Mouse (Mus musculus) forebrain, embryonic 13.5 days (tissue): ENCODE data around the gene Zdhhc8. TPM values are rescaled to one million over a fixed set of nuclear protein-coding genes. Genes with fewer than 3 reads are reported as not detected.

Source experiments
- ATAC-seq: fragments of 200-750 bp; cut with Nextera tagmentation; 2 replicates; pipeline ENCODE4 v1.8.0; 2017
- H3K27ac ChIP-seq: fragments of 300-500 bp; sonication (generic); 2 replicates; pipeline ENCODE4 v1.5.1; 2015; ENCODE audit warnings: inconsistent platforms, mild to moderate bottlenecking, moderate library complexity
- H3K27me3 ChIP-seq: fragments of 300-500 bp; sonication (generic); 2 replicates; pipeline ENCODE4 v1.6.1; 2015; ENCODE audit warnings: mild to moderate bottlenecking, inconsistent platforms
- H3K36me3 ChIP-seq: fragments of 300-500 bp; sonication (generic); 2 replicates; pipeline ENCODE4 v1.6.1; 2015; ENCODE audit warnings: mild to moderate bottlenecking, inconsistent platforms; ENCODE audit not compliant: poor library complexity, severe bottlenecking
- H3K4me1 ChIP-seq: fragments of 300-500 bp; sonication (generic); 2 replicates; pipeline ENCODE4 v1.6.1; 2015; ENCODE audit warnings: inconsistent platforms
- H3K4me2 ChIP-seq: fragments of 300-500 bp; sonication (generic); 2 replicates; pipeline ENCODE4 v1.6.1; 2015; ENCODE audit warnings: inconsistent platforms, mild to moderate bottlenecking, moderate library complexity
- H3K4me3 ChIP-seq: fragments of 300-500 bp; sonication (generic); 2 replicates; pipeline ENCODE4 v1.5.1; 2015; ENCODE audit warnings: mild to moderate bottlenecking, inconsistent platforms
- H3K9ac ChIP-seq: fragments of 300-500 bp; sonication (generic); 2 replicates; pipeline ENCODE4 v1.6.1; 2015; ENCODE audit warnings: mild to moderate bottlenecking, inconsistent platforms
- H3K9me3 ChIP-seq: fragments of 300-500 bp; sonication (generic); replicated peaks from 2 replicates; pipeline ENCODE4 v1.6.1; 2016; ENCODE audit warnings: inconsistent platforms
- WGBS: fragments of 180-500 bp; shearing (Covaris S2); methylation state at CpG from one replicate; pipeline ENCODE4 v1.1.7; 2015; 5-methylcytosine and 5-hydroxymethylcytosine counted together
- polyA plus RNA-seq: library from polyadenylated mRNA; unstranded; fragments of >200 nt; fragmentation: Nextera tagmentation; extraction: Ambion mirVana; gene quantifications from 2 replicates; pipeline ENCODE4 v1.2.1, GENCODE M21; 2015

Gene Zdhhc8
- polyA plus RNA-seq, 1 experiment from 2014 or later = 7.7 TPM

- Histone ChIP-seq H3K4me2 (no peak overlapping the region), H3K9ac (no peak overlapping the region), H3K27ac (no peak overlapping the region), H3K27me3 (no peaks in the 10 kb centered on the region), H3K4me1 (peaks cover 21% of the 10 kb centered on the region), H3K4me3 (no peak overlapping the region), H3K9me3 (no peaks in the 10 kb centered on the region), H3K36me3 (peaks cover 58% of the 10 kb centered on the region)
- ATAC-seq = no peak
- WGBS = 94% methylated on average over 20 of the region's 20 CpGs
These were observed 7.0 kb downstream of the Zdhhc8 start for GRCm38 (mm10) chr16:18227897-18228422.

DNA sequence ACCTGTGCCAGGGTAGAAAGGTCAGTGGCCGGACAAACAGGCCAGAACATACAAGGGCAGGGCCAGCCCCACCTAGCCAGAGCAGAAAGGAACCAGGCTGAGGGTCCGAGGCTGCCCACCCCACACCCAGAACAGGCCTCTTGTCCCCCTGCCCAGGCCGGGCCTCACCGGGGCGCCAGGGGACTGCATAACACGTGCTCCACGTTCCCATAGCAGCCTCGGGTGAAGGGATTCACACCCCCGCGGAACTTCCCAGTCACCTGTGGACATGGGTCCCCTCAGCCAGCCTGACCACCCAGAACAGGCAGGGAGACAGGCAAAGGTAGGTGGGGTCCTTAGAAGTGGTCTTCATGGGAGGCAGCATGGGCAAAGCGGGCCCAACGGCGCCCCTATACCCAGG lies 7.7 kb downstream of the Zdhhc8 start:
- Histone ChIP-seq H3K9ac (no peak overlapping the region), H3K4me1 (peaks cover 21% of the 10 kb centered on the region), H3K27ac (no peak overlapping the region), H3K27me3 (no peaks in the 10 kb centered on the region), H3K9me3 (no peaks in the 10 kb centered on the region), H3K4me3 (no peak overlapping the region), H3K36me3 (peaks cover 65% of the 10 kb centered on the region), H3K4me2 (no peak overlapping the region)
- whole genome bisulfite sequencing = 96% methylated on average over 13 of the region's 13 CpGs
- no peak for ATAC-seq

- no peak overlapping the region for H3K4me3 ChIP-seq
- peaks cover 64% of the 10 kb centered on the region for H3K36me3 ChIP-seq
- no peaks in the 10 kb centered on the region for H3K9me3 ChIP-seq
- peaks cover 8% of the 10 kb centered on the region for H3K4me1 ChIP-seq
- H3K27me3 ChIP-seq = no peaks in the 10 kb centered on the region
- 89% methylated on average over 11 of the region's 11 CpGs for WGBS
- H3K9ac ChIP-seq = no peak overlapping the region
- ATAC-seq = no peak
- no peak overlapping the region for H3K27ac ChIP-seq
- no peak overlapping the region for H3K4me2 ChIP-seq
These were observed 12.7 kb downstream of the Zdhhc8 start for GRCm38 (mm10) chr16:18222188-18222587.

DNA sequence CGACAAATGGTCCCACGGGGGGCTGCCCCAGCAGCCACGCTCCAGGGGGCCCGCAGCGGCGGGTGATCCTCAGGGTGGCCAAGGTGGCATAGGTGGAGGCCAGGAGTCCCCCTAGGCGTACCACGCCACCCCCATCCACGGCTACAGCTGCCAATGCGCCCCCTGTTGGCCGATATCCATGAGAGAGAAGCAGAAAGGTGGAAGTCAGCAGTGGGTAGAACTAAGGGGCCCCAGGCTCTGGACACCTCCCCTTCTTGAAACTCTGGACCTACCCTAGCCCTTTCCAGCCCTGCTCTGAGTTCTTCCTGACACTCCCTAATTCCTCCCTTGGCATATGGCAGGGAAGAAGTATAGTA lies 13.4 kb downstream of the Zdhhc8 start:
- Histone ChIP-seq H3K27me3 (no peaks in the 10 kb centered on the region), H3K27ac (no peak overlapping the region), H3K4me1 (peaks cover 8% of the 10 kb centered on the region), H3K9ac (no peak overlapping the region), H3K4me3 (no peak overlapping the region), H3K4me2 (no peak overlapping the region), H3K9me3 (no peaks in the 10 kb centered on the region), H3K36me3 (peaks cover 58% of the 10 kb centered on the region)
- no peak for ATAC-seq
- 71% methylated on average over 11 of the region's 11 CpGs for WGBS

DNA sequence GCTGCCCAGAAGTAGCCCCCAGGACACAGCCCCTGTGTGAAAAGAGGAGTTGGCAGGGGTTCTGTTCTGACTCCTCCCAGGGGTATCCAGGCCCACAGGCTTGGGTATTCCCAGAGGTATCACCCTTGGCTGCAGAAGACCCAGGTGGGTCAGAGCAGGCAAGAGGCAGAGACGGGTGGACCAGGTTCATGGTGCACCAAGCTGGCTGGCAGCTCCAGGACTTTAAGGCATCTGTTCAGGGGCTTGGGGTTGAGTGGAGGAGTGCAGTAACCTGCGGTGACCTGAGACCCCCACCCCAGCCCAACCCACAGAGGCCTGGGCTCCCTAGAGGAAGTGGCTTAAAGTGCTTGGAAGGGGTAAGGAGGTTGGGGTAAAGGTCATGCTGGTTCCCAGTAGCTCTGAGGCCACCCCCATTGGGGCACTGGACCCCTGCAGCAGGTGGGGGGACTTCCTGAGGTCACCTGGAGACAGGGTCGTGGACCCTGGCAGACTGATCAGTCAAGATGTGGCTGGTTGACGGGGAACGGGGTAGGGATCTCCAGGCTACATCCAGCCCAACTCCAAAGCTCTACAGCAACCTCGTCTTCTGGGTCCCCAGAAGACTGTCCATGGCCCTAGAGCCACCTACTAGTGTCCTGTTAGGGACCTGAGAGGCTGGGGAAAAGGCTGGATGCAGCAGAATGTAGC lies 13.9 kb downstream of the Zdhhc8 start:
- peaks cover 52% of the 10 kb centered on the region for H3K36me3 ChIP-seq
- no peak overlapping the region for H3K4me2 ChIP-seq
- H3K9ac ChIP-seq = no peak overlapping the region
- no peak overlapping the region for H3K4me3 ChIP-seq
- no peaks in the 10 kb centered on the region for H3K27me3 ChIP-seq
- H3K4me1 ChIP-seq = peaks cover 13% of the 10 kb centered on the region
- no peak for ATAC-seq
- H3K27ac ChIP-seq = no peak overlapping the region
- 90% methylated on average over 6 of the region's 6 CpGs for WGBS
- no peaks in the 10 kb centered on the region for H3K9me3 ChIP-seq

DNA sequence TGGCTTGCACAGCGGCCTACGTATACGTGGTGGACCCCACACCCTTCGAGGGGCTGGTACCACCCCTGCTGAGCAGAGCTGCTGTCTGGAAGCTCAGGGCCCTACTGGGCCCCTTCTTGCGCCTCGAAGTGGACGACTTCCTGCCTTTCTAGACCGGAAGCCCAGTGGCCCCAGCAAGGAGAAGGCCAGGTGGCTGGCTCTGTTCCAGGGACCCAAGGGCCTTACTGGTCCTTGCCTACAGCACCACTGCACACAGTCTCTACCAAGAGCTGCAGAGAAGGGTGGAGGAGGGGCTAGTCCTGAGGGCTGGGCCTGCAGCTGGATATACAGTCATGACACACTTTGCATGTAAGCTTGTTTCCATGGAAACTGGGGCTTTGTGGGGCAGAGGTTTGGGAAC lies 14.9 kb downstream of the Zdhhc8 start:
- peak overlapping the region; percentile 2; the same call in 1 of the 2 replicates for H3K9ac ChIP-seq
- no peaks in the 10 kb centered on the region for H3K27me3 ChIP-seq
- H3K9me3 ChIP-seq = no peaks in the 10 kb centered on the region
- peaks cover 42% of the 10 kb centered on the region for H3K36me3 ChIP-seq
- peaks cover 17% of the 10 kb centered on the region for H3K4me1 ChIP-seq
- H3K4me3 ChIP-seq = no peak overlapping the region
- WGBS = 62% methylated on average over 8 of the region's 8 CpGs
- H3K4me2 ChIP-seq = no peak overlapping the region
- peak; percentile 65 for ATAC-seq
- no peak overlapping the region; the same call in 1 of the 2 replicates for H3K27ac ChIP-seq

GRCm38 (mm10) chr16:18218580-18218996 lies 16.3 kb downstream of the Zdhhc8 start:
- H3K4me2 ChIP-seq = no peak overlapping the region
- H3K9me3 ChIP-seq = no peaks in the 10 kb centered on the region
- no peak for ATAC-seq
- H3K9ac ChIP-seq = no peak overlapping the region
- peaks cover 28% of the 10 kb centered on the region for H3K36me3 ChIP-seq
- no peaks in the 10 kb centered on the region for H3K27me3 ChIP-seq
- H3K27ac ChIP-seq = no peak overlapping the region
- H3K4me3 ChIP-seq = no peak overlapping the region
- peaks cover 31% of the 10 kb centered on the region for H3K4me1 ChIP-seq
- WGBS = 72% methylated on average over 9 of the region's 9 CpGs

DNA sequence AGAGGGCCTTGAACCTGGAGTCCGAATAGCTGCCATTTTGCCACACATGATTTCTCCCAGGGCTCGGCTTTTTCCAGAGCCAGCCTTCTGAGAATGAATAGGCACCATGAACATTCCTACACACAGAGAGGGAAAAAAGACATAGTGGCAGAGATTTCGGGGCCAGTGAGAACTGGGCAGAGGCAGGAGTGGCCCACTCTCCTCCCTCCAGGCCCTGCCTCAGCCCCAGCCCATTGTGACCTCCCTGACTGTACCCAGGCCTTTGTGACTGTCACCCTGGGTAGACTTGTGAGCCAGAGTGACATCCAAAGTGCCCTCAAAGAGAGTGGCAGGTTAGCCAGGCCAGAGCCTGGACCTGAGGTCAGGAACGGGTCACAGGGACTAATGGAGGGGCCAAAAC lies 17.4 kb downstream of the Zdhhc8 start, which contains the start of gene Ccdc188:
Ccdc188 (plus strand) TSS at position 301 of the 400 bp plus-strand sequence.
- 82% methylated on average over 4 of the region's 4 CpGs for WGBS
- Histone ChIP-seq H3K27ac (no peak within 1 kb of the TSS), H3K9me3 (no peaks in the 10 kb centered on the region), H3K36me3 (peaks cover 18% of the 10 kb centered on the region), H3K4me3 (no peak within 1 kb of the TSS), H3K4me2 (no peak within 1 kb of the TSS), H3K4me1 (peaks cover 41% of the 10 kb centered on the region), H3K9ac (no peak within 1 kb of the TSS), H3K27me3 (no peaks in the 10 kb centered on the region)
- ATAC-seq = no peak

DNA sequence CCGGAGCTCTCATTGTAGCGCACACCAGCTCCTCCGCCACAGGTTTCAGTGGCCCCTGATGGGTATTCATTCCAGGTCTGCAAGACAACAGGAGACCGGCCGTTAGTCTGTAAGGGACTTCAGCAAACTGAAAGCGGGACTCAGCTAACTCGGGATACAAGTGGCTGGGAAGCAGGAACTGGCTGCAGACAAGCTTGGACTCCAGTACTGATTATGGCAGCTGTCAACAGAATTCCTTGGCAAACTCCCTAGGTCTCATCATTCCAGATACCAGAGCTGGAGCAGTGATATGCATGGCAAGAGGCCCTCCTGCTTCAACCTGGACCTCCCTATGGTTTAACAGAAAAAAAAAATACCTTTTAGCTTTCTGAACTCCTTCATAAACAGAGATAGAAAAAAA lies 20.1 kb downstream of the Zdhhc8 start:
- peak overlapping the region; percentile 84 for H3K27ac ChIP-seq
- H3K4me3 ChIP-seq = peak overlapping the region; percentile 23
- H3K4me1 ChIP-seq = peaks cover 45% of the 10 kb centered on the region

GRCm38 (mm10) chr16:18213689-18214088 lies 21.2 kb downstream of the Zdhhc8 start:
- Histone ChIP-seq H3K9me3 (no peaks in the 10 kb centered on the region), H3K9ac (peak overlapping the region; percentile 52), H3K4me3 (peak overlapping the region; percentile 23), H3K36me3 (no peaks in the 10 kb centered on the region), H3K27me3 (no peaks in the 10 kb centered on the region), H3K4me2 (peak overlapping the region; percentile 42), H3K27ac (peak overlapping the region; percentile 84), H3K4me1 (peaks cover 43% of the 10 kb centered on the region)
- peak; percentile 89 for ATAC-seq
- 9% methylated on average over 6 of the region's 6 CpGs for WGBS

More for the DNA sequence above, 20.1 kb downstream of the Zdhhc8 start:
- Histone ChIP-seq H3K4me2 (peak overlapping the region; percentile 42), H3K36me3 (no peaks in the 10 kb centered on the region), H3K27me3 (no peaks in the 10 kb centered on the region), H3K9ac (peak overlapping the region; percentile 52), H3K9me3 (no peaks in the 10 kb centered on the region)
- 55% methylated on average over 7 of the region's 7 CpGs for WGBS
- no peak for ATAC-seq

GRCm38 (mm10) chr16:18211417-18212171 lies 23.3 kb downstream of the Zdhhc8 start:
- ATAC-seq = peak; percentile 31
- Histone ChIP-seq H3K27ac (no peak overlapping the region), H3K4me2 (0 out of 2 replicates have a peak overlapping the region, but pooled peaks have one; percentile 7), H3K9ac (no peak overlapping the region), H3K36me3 (no peaks in the 10 kb centered on the region), H3K4me3 (no peak overlapping the region), H3K4me1 (peaks cover 43% of the 10 kb centered on the region), H3K9me3 (no peaks in the 10 kb centered on the region), H3K27me3 (no peaks in the 10 kb centered on the region)
- 46% methylated on average over 10 of the region's 10 CpGs for WGBS

- Histone ChIP-seq H3K27ac (no peak overlapping the region), H3K36me3 (no peaks in the 10 kb centered on the region), H3K4me3 (no peak overlapping the region), H3K4me1 (peaks cover 37% of the 10 kb centered on the region), H3K9ac (no peak overlapping the region), H3K4me2 (no peak overlapping the region), H3K9me3 (no peaks in the 10 kb centered on the region), H3K27me3 (no peaks in the 10 kb centered on the region)
- 23% methylated on average over 8 of the region's 8 CpGs for WGBS
- no peak for ATAC-seq
These were observed 24.1 kb downstream of the Zdhhc8 start for GRCm38 (mm10) chr16:18210701-18211416.
